Mouse (Mus musculus) olfactory bulb, adult 2 months (tissue): Measurements from ENCODE around the gene Fam83d.

ENCODE experiments used
- CTCF ChIP-seq: fragments of 200-500 bp; IDR thresholded peaks from 2 replicates; pipeline ENCODE4 v1.5.1; 2012; ENCODE audit warnings: low read depth, mild to moderate bottlenecking, low read length, moderate library complexity; ENCODE audit not compliant: insufficient read depth
- POLR2A ChIP-seq: fragments of 200-500 bp; IDR thresholded peaks from 2 replicates; pipeline ENCODE4 v1.6.1; 2012; ENCODE audit warnings: mild to moderate bottlenecking, low read depth, low read length, moderate library complexity; ENCODE audit not compliant: insufficient read depth

- TF ChIP-seq CTCF (no peak), POLR2A (no peak)
Measured at GRCm38 (mm10) chr2:158735340-158735739, 32.6 kb upstream of the Fam83d start.
